Mouse (Mus musculus): Measurements from ENCODE around the gene Nr1i3. TPM values are rescaled to one million over a fixed set of nuclear protein-coding genes. Genes with fewer than 3 reads are reported as not detected.

Nr1i3 gene
- polyA plus RNA-seq, 1 experiment, result 0.08 TPM

GRCm38 (mm10) chr1:171232800-171233730, 19.3 kb downstream of the Nr1i3 start:
- Histone ChIP-seq H3K4me3 (ENCODE audit: control insufficient read depth, insufficient read depth, low read length) (no peak overlapping the region), H3K27ac (ENCODE audit: control insufficient read depth, insufficient read depth, low read length) (no peak overlapping the region), H3K4me1 (replicated peaks; ENCODE audit: control insufficient read depth, insufficient read depth, low read length) (peaks cover 4% of the 10 kb centered on the region; the same call in 1 of the 2 replicates), H3K36me3 (ENCODE audit: control insufficient read depth, insufficient read depth, low read length) (peaks cover 40% of the 10 kb centered on the region), H3K27me3 (ENCODE audit: control insufficient read depth, insufficient read depth, low read length) (no peaks in the 10 kb centered on the region)
- no peak for DNase-seq
- TF ChIP-seq CTCF (IDR thresholded peaks at IDR 0.05; ENCODE audit: borderline replicate concordance, control insufficient read depth, extremely low read depth, insufficient read depth, low read length, poor library complexity) (no peak), POLR2A (IDR thresholded peaks at IDR 0.05; ENCODE audit: control insufficient read depth, extremely low read depth, insufficient read depth, low read length, poor library complexity) (no peak)
- WGBS, result 74% methylated on average over 12 of the region's 12 CpGs

GRCm38 (mm10) chr1:171234126-171234525, 20.4 kb downstream of the Nr1i3 start, which contains the start of gene Fcer1g:
TSS of gene Fcer1g (minus strand) at chr1:171234365.
- H3K4me1 ChIP-seq (replicated peaks; ENCODE audit: control insufficient read depth, insufficient read depth, low read length), result peaks cover 4% of the 10 kb centered on the region; the same call in 1 of the 2 replicates

GRCm38 (mm10) chr1:171234538-171234937, 20.8 kb downstream of the Nr1i3 start:
- no peak overlapping the region for H3K27ac ChIP-seq (ENCODE audit: control insufficient read depth, insufficient read depth, low read length)
- H3K27me3 ChIP-seq (ENCODE audit: control insufficient read depth, insufficient read depth, low read length), result no peaks in the 10 kb centered on the region
- H3K4me1 ChIP-seq (replicated peaks; ENCODE audit: control insufficient read depth, insufficient read depth, low read length), result peaks cover 4% of the 10 kb centered on the region; the same call in 1 of the 2 replicates
- peaks cover 52% of the 10 kb centered on the region for H3K36me3 ChIP-seq (ENCODE audit: control insufficient read depth, insufficient read depth, low read length)
- TF ChIP-seq POLR2A (IDR thresholded peaks at IDR 0.05; ENCODE audit: control insufficient read depth, extremely low read depth, insufficient read depth, low read length, poor library complexity) (no peak), CTCF (IDR thresholded peaks at IDR 0.05; ENCODE audit: borderline replicate concordance, control insufficient read depth, extremely low read depth, insufficient read depth, low read length, poor library complexity) (no peak)
- 88% methylated on average over 4 of the region's 4 CpGs for WGBS
- DNase-seq, result no peak
- no peak overlapping the region for H3K4me3 ChIP-seq (ENCODE audit: control insufficient read depth, insufficient read depth, low read length)

More at GRCm38 (mm10) chr1:171234126-171234525, 20.4 kb downstream of the Nr1i3 start, which contains the start of gene Fcer1g:
- no peaks in the 10 kb centered on the region for H3K27me3 ChIP-seq (ENCODE audit: control insufficient read depth, insufficient read depth, low read length)
- no peak for TF ChIP-seq CTCF (IDR thresholded peaks at IDR 0.05; ENCODE audit: borderline replicate concordance, control insufficient read depth, extremely low read depth, insufficient read depth, low read length, poor library complexity)
- no peak for TF ChIP-seq POLR2A (IDR thresholded peaks at IDR 0.05; ENCODE audit: control insufficient read depth, extremely low read depth, insufficient read depth, low read length, poor library complexity)
- no peak within 1 kb of the TSS for H3K27ac ChIP-seq (ENCODE audit: control insufficient read depth, insufficient read depth, low read length)
- peaks cover 50% of the 10 kb centered on the region for H3K36me3 ChIP-seq (ENCODE audit: control insufficient read depth, insufficient read depth, low read length)
- 21% methylated on average over 14 of the region's 14 CpGs for WGBS
- no peak for DNase-seq
- H3K4me3 ChIP-seq (ENCODE audit: control insufficient read depth, insufficient read depth, low read length), result peak within 1 kb of the TSS; percentile 9; the same call in 1 of the 2 replicates

DNA sequence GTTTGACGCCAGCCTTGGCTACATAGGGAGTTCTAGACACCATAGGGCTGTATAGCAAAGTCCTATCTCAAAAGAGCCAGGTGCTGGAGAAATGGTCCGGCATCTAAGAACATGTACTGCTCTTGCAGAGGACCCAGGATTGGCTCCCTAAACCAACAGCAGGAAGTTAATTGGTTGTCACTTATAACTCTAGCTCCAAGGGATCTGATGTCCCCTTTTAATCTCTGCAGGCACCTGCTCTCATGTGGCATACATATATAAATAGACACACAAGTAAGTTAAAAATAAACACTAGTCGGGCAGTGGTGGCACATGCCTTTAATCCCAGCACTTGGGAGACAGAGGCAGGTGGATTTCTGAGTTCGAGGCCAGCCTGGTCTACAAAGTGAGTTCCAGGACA, 22.0 kb downstream of the Nr1i3 start:
- Histone ChIP-seq H3K27ac (ENCODE audit: control insufficient read depth, insufficient read depth, low read length) (no peak overlapping the region), H3K4me1 (replicated peaks; ENCODE audit: control insufficient read depth, insufficient read depth, low read length) (peaks cover 4% of the 10 kb centered on the region; the same call in 1 of the 2 replicates), H3K4me3 (ENCODE audit: control insufficient read depth, insufficient read depth, low read length) (no peak overlapping the region), H3K27me3 (ENCODE audit: control insufficient read depth, insufficient read depth, low read length) (no peaks in the 10 kb centered on the region), H3K36me3 (ENCODE audit: control insufficient read depth, insufficient read depth, low read length) (peaks cover 62% of the 10 kb centered on the region)
- WGBS, result 86% methylated on average over 4 of the region's 4 CpGs
- TF ChIP-seq POLR2A (IDR thresholded peaks at IDR 0.05; ENCODE audit: control insufficient read depth, extremely low read depth, insufficient read depth, low read length, poor library complexity), result no peak
- no peak for TF ChIP-seq CTCF (IDR thresholded peaks at IDR 0.05; ENCODE audit: borderline replicate concordance, control insufficient read depth, extremely low read depth, insufficient read depth, low read length, poor library complexity)
- no peak for DNase-seq

- 95% methylated on average over 6 of the region's 6 CpGs for WGBS
- TF ChIP-seq CTCF (IDR thresholded peaks at IDR 0.05; ENCODE audit: borderline replicate concordance, control insufficient read depth, extremely low read depth, insufficient read depth, low read length, poor library complexity) (no peak), POLR2A (IDR thresholded peaks at IDR 0.05; ENCODE audit: control insufficient read depth, extremely low read depth, insufficient read depth, low read length, poor library complexity) (no peak)
- peaks cover 74% of the 10 kb centered on the region for H3K36me3 ChIP-seq (ENCODE audit: control insufficient read depth, insufficient read depth, low read length)
- H3K27ac ChIP-seq (ENCODE audit: control insufficient read depth, insufficient read depth, low read length), result no peak overlapping the region
- no peak for DNase-seq
- H3K4me1 ChIP-seq (replicated peaks; ENCODE audit: control insufficient read depth, insufficient read depth, low read length), result 0 out of 2 replicates have a peak, but pooled peaks cover 2% of the 10 kb centered on the region
- no peaks in the 10 kb centered on the region for H3K27me3 ChIP-seq (ENCODE audit: control insufficient read depth, insufficient read depth, low read length)
- H3K4me3 ChIP-seq (ENCODE audit: control insufficient read depth, insufficient read depth, low read length), result no peak overlapping the region
Observed at GRCm38 (mm10) chr1:171237438-171237837, 23.7 kb downstream of the Nr1i3 start.

DNA sequence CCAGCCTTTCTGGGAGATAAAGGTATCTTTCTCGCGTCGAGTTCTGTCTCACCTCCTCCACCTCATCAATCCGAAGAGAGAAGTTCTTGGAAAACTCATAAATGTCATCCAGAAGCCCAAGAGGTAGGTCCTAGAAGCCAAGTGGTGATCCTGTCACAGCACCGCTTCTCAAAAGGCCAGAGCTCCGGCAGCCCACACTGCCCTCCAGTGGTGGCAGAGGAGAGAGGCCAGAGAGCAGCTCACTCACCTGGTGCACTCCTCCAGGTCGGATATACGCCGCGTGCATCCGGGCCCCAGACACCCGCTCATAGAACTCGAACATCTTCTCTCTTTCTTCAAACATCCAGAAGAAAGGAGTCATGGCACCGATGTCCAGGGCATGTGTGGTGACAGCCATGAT, 24.7 kb downstream of the Nr1i3 start:
- 0 out of 2 replicates have a peak, but pooled peaks cover 2% of the 10 kb centered on the region for H3K4me1 ChIP-seq (replicated peaks; ENCODE audit: control insufficient read depth, insufficient read depth, low read length)
- WGBS, result 80% methylated on average over 14 of the region's 14 CpGs
- H3K4me3 ChIP-seq (ENCODE audit: control insufficient read depth, insufficient read depth, low read length), result no peak overlapping the region
- peaks cover 76% of the 10 kb centered on the region for H3K36me3 ChIP-seq (ENCODE audit: control insufficient read depth, insufficient read depth, low read length)
- no peak overlapping the region for H3K27ac ChIP-seq (ENCODE audit: control insufficient read depth, insufficient read depth, low read length)
- TF ChIP-seq POLR2A (IDR thresholded peaks at IDR 0.05; ENCODE audit: control insufficient read depth, extremely low read depth, insufficient read depth, low read length, poor library complexity) (no peak), CTCF (IDR thresholded peaks at IDR 0.05; ENCODE audit: borderline replicate concordance, control insufficient read depth, extremely low read depth, insufficient read depth, low read length, poor library complexity) (peak; percentile 71; the same call in 1 of the 2 replicates)
- no peaks in the 10 kb centered on the region for H3K27me3 ChIP-seq (ENCODE audit: control insufficient read depth, insufficient read depth, low read length)
- peak; percentile 51 for DNase-seq
